Mouse (Mus musculus) neural tube, embryonic 14.5 days (tissue): ENCODE measurements at regions not wholly inside any gene's neighbourhood (a gene's known extent, or its start where the extent isn't known, plus 50 kb on each side); places are given as distances from the start of the nearest gene placed in this dataset.
A peak's percentile ranks its signal among the peaks of the same experiment; 100 is the strongest.

Experiments used
- ATAC-seq: fragments of 200-750 bp; cut with Nextera tagmentation; 2 replicates; pipeline ENCODE4 v1.8.0; 2017; ENCODE audit warnings: low read depth, mild to moderate bottlenecking, moderate TSS enrichment, moderate library complexity
- H3K27ac ChIP-seq: fragments of 300-500 bp; sonication (generic); 2 replicates; pipeline ENCODE4 v1.5.1; 2014; ENCODE audit warnings: low read depth, mild to moderate bottlenecking, control low read depth, low read length, moderate library complexity, mixed read lengths
- H3K27me3 ChIP-seq: fragments of 300-500 bp; sonication (generic); 2 replicates; pipeline ENCODE4 v1.6.1; 2014; ENCODE audit warnings: low read length; ENCODE audit not compliant: control insufficient read depth, insufficient read depth
- H3K36me3 ChIP-seq: fragments of 300-500 bp; sonication (generic); 2 replicates; pipeline ENCODE4 v1.6.1; 2014; ENCODE audit warnings: low read length, mixed read lengths; ENCODE audit not compliant: control insufficient read depth, insufficient read depth
- H3K4me1 ChIP-seq: fragments of 300-500 bp; sonication (generic); 2 replicates; pipeline ENCODE4 v1.6.1; 2014; ENCODE audit warnings: low read length; ENCODE audit not compliant: control insufficient read depth, insufficient read depth
- H3K4me2 ChIP-seq: fragments of 300-500 bp; sonication (generic); 2 replicates; pipeline ENCODE4 v1.6.1; 2014; ENCODE audit warnings: mild to moderate bottlenecking, low read depth, low read length, control low read depth
- H3K4me3 ChIP-seq: fragments of 300-500 bp; sonication (generic); 2 replicates; pipeline ENCODE4 v1.5.1; 2014; ENCODE audit warnings: low read depth, low read length, control low read depth, mixed read lengths
- H3K9ac ChIP-seq: fragments of 300-500 bp; sonication (generic); replicated peaks from 2 replicates; pipeline ENCODE4 v1.6.1; 2014; ENCODE audit warnings: low read depth, mild to moderate bottlenecking, control low read depth, low read length, mixed read lengths
- H3K9me3 ChIP-seq: fragments of 300-500 bp; sonication (generic); 2 replicates; pipeline ENCODE4 v1.6.1; 2016; ENCODE audit warnings: low read length; ENCODE audit not compliant: control insufficient read depth
- WGBS: fragments of 180-500 bp; shearing (Covaris S2); extraction: QIAGEN DNeasy Blood & Tissue Kit; methylation state at CpG from one replicate; pipeline ENCODE4 v1.1.7; 2014; 5-methylcytosine and 5-hydroxymethylcytosine counted together

DNA sequence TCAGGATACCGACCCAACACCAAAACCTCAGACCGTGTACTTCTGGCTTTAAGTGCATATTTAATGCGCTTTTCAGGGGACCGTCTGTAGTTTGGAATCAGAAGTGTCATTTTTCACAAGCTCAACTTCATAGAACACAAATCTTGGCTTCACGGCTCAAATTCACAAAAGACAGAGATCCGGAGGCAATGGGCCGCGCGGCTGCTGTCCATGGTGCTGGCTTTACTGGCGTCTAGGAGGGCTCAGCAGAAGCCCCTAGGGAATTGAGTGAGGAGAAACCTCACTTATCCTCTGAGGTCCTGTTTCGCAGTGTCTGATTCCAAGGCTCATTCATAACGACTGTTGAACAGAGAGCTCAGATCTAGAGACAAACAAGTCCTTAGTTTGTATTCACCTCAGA is 196.5 kb upstream of the Ajap1 start:
- Histone ChIP-seq H3K4me3 (no peak overlapping the region), H3K4me1 (no peaks in the 10 kb centered on the region), H3K36me3 (no peaks in the 10 kb centered on the region), H3K27me3 (no peaks in the 10 kb centered on the region), H3K9me3 (no peaks in the 10 kb centered on the region), H3K9ac (no peak overlapping the region), H3K4me2 (no peak overlapping the region), H3K27ac (no peak overlapping the region)
- WGBS: 35% methylated on average over 12 of the region's 12 CpGs
- no peak for ATAC-seq

DNA sequence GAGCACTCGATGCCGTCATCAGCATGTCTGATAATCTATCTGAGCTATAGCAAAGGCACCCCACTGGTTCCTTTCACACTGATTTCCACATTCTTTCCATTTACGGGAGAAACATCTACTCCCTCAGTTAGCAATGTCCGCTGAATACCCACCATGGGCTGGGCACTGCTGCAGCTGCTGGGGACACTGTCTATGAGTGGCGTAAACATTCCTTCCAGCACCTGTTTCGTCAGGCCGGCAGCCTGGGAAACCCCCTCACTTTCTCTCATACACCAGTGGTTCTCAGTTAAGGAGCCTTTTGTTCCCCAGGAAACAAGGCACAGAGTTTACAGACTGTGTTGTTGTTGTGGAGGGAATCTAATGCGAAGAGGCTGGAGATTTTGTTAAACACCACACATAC is 205.8 kb upstream of the Ajap1 start:
- H3K27me3 ChIP-seq: no peaks in the 10 kb centered on the region
- H3K4me3 ChIP-seq: no peak overlapping the region
- ATAC-seq: no peak
- no peak overlapping the region for H3K4me2 ChIP-seq
- no peak overlapping the region for H3K9ac ChIP-seq
- no peaks in the 10 kb centered on the region for H3K4me1 ChIP-seq
- WGBS: 46% methylated on average over 8 of the region's 8 CpGs
- H3K36me3 ChIP-seq: no peaks in the 10 kb centered on the region
- H3K9me3 ChIP-seq: no peaks in the 10 kb centered on the region
- H3K27ac ChIP-seq: no peak overlapping the region

DNA sequence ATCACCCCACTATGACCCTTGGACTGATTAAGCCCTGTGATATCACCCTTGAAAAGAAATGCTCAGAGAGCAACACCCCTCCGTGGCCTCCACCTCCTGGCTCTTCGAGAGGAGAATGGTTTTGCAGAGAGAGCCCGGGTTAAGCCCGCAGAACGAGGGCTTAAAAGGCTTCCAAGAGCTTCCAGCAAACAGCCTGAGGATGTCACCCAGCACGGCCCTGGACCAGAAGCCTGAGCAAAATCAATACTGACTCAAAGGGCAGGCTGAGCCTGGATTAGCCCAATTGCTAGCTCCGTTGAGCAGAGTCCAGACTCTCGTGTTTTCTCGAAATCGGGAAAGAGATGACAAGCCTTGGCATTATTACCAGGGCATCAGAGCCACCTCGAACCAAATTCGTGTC is 211.3 kb upstream of the Ajap1 start:
- Histone ChIP-seq H3K4me3 (no peak overlapping the region), H3K4me1 (peaks cover 7% of the 10 kb centered on the region; the same call in 1 of the 2 replicates), H3K27ac (no peak overlapping the region), H3K4me2 (no peak overlapping the region), H3K9ac (no peak overlapping the region), H3K27me3 (peaks cover 5% of the 10 kb centered on the region; the same call in 1 of the 2 replicates), H3K9me3 (no peaks in the 10 kb centered on the region), H3K36me3 (no peaks in the 10 kb centered on the region)
- 85% methylated on average over 12 of the region's 12 CpGs for WGBS
- ATAC-seq: no peak

DNA sequence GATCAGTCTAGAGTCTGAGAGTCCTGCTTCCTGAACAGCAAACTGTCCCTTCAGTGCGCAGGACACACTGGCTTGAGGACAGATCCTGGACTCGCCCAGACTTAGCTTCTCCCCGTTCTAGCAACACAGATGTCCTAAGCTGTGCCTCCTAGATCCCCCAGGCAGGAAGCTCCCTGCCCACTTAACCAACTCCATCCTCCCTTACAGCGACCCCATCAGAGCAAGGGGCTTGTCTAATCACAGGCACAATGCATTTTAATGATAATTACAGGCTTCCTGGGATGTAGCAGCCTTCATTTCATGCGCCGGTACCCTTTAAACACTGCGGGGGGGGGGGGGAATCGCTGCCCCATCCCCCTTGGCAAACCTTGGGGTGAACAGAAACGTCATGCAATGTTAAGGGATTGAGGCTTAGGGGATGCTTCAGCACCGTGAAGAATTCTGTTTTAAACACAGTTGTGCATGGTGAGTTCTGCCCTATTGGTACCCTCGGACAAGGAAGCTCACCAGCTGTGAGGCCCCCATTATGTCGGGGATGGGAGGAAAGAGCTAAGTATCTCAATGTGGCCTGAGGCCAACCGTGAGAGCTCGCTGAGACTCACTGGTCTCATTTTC is 213.9 kb upstream of the Ajap1 start:
- Histone ChIP-seq H3K27ac (peak overlapping the region; percentile 39; the same call in 1 of the 2 replicates), H3K9me3 (no peaks in the 10 kb centered on the region), H3K9ac (no peak overlapping the region), H3K36me3 (no peaks in the 10 kb centered on the region), H3K4me2 (no peak overlapping the region), H3K4me1 (peaks cover 7% of the 10 kb centered on the region; the same call in 1 of the 2 replicates), H3K27me3 (peaks cover 5% of the 10 kb centered on the region; the same call in 1 of the 2 replicates), H3K4me3 (no peak overlapping the region)
- ATAC-seq: peak; percentile 41; the same call in 1 of the 2 replicates
- 8% methylated on average over 14 of the region's 14 CpGs for WGBS

DNA sequence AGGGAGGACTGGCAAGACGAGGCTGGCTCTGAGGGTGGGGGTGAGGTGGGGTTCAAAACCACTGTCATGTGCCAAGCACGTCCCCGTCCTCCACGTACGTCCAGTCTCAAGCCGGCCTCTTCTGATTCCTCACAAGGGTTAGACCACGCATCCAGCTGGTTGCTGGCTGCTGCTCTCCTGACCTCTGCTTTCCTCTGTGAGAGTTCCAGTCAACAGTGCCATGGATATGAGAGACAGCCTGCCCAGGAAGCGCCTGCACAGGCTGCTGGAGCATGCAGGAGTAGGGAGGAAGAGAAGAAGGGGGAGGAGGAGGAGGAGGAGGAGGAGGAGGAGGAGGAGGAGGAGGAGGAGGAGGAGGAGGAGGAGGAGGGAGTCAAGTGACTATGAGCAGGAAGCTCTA is 224.6 kb upstream of the Ajap1 start:
- no peak for ATAC-seq
- no peaks in the 10 kb centered on the region for H3K36me3 ChIP-seq
- H3K4me2 ChIP-seq: no peak overlapping the region
- no peak overlapping the region for H3K4me3 ChIP-seq
- no peaks in the 10 kb centered on the region for H3K4me1 ChIP-seq
- no peaks in the 10 kb centered on the region for H3K9me3 ChIP-seq
- H3K27me3 ChIP-seq: no peaks in the 10 kb centered on the region
- H3K27ac ChIP-seq: no peak overlapping the region
- WGBS: 69% methylated on average over 8 of the region's 8 CpGs
- no peak overlapping the region for H3K9ac ChIP-seq

DNA sequence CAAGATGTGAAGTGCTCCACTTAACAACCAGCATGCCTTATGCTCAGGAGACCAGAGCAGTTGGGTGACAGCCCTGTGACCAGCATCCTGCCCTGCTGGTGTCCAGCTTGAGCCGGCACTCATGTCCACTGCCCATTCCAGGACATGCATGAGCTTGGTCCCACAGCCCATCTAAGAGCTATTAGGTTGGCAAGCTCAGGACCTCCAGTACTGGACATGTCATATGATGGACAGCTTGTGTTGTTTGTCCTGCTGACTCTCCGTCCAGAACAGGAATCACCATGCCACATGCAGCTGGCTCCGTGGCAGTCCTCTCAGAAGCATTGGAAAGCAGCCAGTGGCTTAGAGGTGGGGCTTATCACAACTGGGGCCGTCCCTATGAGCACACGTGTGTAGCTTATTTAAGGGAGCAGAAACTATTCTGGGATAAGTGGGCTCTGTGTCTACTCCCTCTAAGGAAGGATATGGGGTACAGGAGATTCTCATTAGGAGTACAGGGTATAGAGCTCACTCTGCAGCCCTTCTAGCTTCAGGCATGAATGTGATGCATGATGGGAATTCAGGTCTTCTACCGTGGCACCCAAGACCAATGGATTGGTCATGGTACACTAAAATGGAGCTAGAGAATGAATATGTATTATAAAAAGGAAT is 232.5 kb upstream of the Ajap1 start:
- Histone ChIP-seq H3K27me3 (no peaks in the 10 kb centered on the region), H3K4me1 (0 out of 2 replicates have a peak, but pooled peaks cover 6% of the 10 kb centered on the region), H3K4me3 (no peak overlapping the region), H3K4me2 (no peak overlapping the region), H3K27ac (no peak overlapping the region), H3K36me3 (no peaks in the 10 kb centered on the region), H3K9ac (no peak overlapping the region), H3K9me3 (no peaks in the 10 kb centered on the region)
- ATAC-seq: no peak
- 49% methylated on average over 6 of the region's 6 CpGs for WGBS

DNA sequence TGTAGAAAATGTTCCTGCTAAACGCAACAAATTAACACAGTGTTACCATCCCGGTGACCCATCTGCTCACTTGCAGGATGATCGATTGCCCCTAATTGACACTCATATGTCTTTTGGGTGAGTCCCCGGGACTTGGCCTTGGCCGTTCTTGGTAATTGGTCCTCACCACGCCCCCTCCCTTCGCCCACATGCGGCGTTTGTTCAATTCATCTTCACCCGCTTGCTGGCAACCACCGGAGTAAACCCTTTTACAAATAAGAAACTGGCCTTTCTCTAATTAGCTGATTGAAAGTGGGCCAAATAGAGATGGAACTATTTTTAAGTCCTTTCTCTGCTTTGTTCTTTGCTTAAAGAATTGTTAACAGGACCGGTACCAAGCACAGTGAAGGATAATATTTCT is 234.7 kb upstream of the Ajap1 start:
- WGBS: 60% methylated on average over 12 of the region's 12 CpGs
- H3K27ac ChIP-seq: no peak overlapping the region
- no peak overlapping the region for H3K9ac ChIP-seq
- ATAC-seq: no peak
- no peaks in the 10 kb centered on the region for H3K27me3 ChIP-seq
- no peaks in the 10 kb centered on the region for H3K36me3 ChIP-seq
- no peak overlapping the region for H3K4me3 ChIP-seq
- H3K4me1 ChIP-seq: 0 out of 2 replicates have a peak, but pooled peaks cover 6% of the 10 kb centered on the region
- no peaks in the 10 kb centered on the region for H3K9me3 ChIP-seq
- no peak overlapping the region for H3K4me2 ChIP-seq

DNA sequence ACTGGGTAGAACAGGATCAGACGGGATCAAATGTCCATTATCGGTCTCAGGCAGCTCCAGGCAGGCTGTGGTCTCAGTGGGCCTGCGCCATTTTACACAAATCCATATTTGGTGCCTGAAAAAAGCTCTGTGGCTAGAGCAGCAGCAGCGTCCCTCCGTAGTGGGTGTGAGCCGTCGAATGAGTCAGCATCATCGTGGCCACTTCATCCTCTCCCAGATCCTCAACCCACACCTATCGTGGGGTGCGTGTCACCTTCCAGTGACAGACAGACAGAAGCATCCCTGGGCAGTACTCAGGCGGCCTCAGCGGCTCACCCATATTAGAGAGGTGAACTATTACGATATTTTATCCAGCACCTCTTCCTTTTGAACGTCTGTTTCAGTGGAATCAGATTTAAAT is 233.0 kb upstream of the A430005L14Rik start:
- Histone ChIP-seq H3K9ac (no peak overlapping the region), H3K4me3 (no peak overlapping the region), H3K27ac (no peak overlapping the region), H3K9me3 (no peaks in the 10 kb centered on the region), H3K36me3 (no peaks in the 10 kb centered on the region), H3K27me3 (no peaks in the 10 kb centered on the region), H3K4me2 (no peak overlapping the region), H3K4me1 (no peaks in the 10 kb centered on the region)
- WGBS: 90% methylated on average over 14 of the region's 14 CpGs
- no peak for ATAC-seq

DNA sequence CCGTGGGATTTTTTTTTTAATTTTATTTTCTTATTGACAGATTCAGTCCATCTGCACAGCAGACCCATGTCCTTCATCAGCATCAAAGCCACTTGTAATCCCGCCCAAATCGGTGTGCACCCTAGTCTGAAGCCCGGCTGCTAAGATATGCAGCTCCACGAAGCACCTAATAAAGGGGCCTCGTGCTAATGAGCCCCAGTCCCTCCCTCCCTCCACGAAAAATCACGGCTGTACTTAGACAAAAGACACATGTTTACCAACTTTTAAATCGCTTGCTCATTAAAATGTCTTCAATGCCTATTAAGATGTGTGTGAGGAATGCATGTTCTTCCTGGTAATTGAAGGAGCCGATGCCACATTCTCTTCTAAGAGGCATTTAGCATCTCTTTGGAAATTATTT is 229.8 kb upstream of the A430005L14Rik start:
- no peak for ATAC-seq
- H3K4me3 ChIP-seq: no peak overlapping the region
- no peak overlapping the region for H3K4me2 ChIP-seq
- no peaks in the 10 kb centered on the region for H3K9me3 ChIP-seq
- no peak overlapping the region for H3K9ac ChIP-seq
- no peaks in the 10 kb centered on the region for H3K4me1 ChIP-seq
- WGBS: 50% methylated on average over 10 of the region's 10 CpGs
- H3K27ac ChIP-seq: no peak overlapping the region
- no peaks in the 10 kb centered on the region for H3K27me3 ChIP-seq
- no peaks in the 10 kb centered on the region for H3K36me3 ChIP-seq
